Mouse (Mus musculus) embryonic fibroblast, embryonic 13.5 days (primary cell): ENCODE results near the gene Astn2.

Experiments
- CTCF ChIP-seq: IDR thresholded peaks from 2 replicates; pipeline ENCODE4 v1.5.1; 2011; ENCODE audit warnings: mild to moderate bottlenecking, control low read depth, low read length, moderate library complexity, borderline replicate concordance; ENCODE audit not compliant: insufficient read depth
- POLR2A ChIP-seq: IDR thresholded peaks from 2 replicates; pipeline ENCODE4 v1.6.1; 2011; ENCODE audit warnings: low read depth, mild to moderate bottlenecking, control low read depth, low read length, moderate library complexity

DNA sequence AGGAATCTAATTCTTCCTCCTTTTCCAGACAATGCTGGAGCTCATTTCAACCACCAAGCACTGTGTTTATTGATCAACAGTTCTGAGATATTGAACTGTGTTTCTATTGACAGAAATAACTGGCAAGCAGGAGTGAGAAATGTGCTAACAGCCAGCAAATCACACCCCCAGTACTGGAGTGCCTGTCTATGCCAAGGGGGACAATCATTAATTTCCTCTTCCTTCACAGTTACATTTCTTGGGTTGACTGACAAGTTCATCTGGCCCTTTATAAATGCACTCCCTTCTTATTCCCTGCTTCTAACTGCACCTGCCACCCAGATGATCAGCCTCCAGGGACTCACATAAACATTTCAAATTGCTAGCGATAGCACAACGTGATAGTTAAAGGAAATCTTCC lies 584.2 kb downstream of the Astn2 start:
- TF ChIP-seq CTCF (no peak), POLR2A (no peak)
